Mouse (Mus musculus) G1E-ER4 (cell line): ENCODE results near the gene Khk. TPM values are rescaled to one million over a fixed set of nuclear protein-coding genes. Genes with fewer than 3 reads are reported as not detected.

Experiments
- GATA1 ChIP-seq: IDR thresholded peaks from one replicate; pipeline ENCODE4 v1.8.0; 2012; ENCODE audit warnings: low read length, inconsistent platforms
- polyA plus RNA-seq: library from polyadenylated mRNA; stranded (reverse); fragments of >175 nt; gene quantifications from 2 replicates; pipeline ENCODE4 v1.2.3, GENCODE M21; 2012

Gene Khk
- polyA plus RNA-seq, 1 experiment: 38.7 TPM

DNA sequence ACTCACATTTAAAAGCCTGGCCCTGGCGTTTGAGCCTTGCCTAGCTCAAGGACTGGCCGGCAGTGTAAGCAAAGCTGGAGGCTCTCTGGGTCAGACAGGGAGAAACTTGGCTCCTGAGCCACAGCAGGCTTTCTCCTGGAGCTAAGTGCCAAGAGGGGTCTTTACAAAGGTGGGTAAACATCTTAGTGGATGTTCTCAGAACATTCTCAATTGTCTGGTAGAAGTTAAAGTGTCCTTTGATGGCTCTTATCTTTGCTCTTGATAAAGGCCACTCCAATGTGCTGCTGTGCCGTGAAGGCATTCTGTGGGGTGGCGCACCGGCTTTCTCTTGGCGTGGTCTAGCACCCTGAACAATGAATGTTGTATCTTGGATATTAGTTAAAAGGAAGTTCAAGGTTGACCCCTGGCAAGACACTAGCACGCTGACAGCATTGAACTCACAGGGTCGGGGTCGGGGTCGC lies 1.4 kb downstream of the Khk start:
- TF ChIP-seq GATA1: no peak

DNA sequence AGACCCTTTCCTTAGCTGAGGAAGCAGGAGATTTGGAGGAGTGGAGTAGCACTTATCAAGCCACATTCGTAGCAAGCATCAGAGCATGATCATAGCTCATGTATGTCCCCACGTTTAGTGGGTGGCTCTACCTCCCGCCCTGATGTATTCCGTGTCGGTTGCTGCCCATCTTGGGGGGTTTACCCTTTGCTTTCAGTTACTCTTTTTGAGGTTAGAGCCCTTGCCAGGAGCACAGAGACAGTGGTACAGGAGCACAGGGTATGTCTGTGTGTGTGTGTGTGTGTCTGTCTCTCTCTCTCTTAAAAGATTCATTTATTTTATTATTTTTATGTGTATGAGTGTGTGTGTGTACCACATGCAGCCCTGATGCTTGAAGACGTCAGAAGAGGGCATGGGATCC lies 1.9 kb downstream of the Khk start:
- no peak for TF ChIP-seq GATA1

DNA sequence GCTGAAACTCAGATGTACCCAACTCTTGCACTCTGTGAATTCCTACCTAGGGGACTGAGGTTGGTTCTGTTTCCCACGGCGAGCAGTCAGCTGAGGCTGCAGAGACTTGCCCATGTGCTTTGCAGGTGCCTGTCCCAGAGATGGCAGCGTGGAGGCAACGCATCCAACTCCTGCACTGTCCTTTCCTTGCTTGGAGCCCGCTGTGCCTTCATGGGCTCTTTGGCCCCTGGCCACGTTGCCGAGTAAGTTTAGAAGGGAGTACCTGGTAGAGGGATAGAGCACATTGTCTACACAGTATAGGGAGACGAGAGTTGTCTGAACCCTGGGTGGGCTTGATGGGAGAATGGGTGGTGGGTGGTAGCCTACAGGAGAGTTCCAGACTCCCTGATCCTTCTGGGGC lies 3.4 kb downstream of the Khk start:
- no peak for TF ChIP-seq GATA1

DNA sequence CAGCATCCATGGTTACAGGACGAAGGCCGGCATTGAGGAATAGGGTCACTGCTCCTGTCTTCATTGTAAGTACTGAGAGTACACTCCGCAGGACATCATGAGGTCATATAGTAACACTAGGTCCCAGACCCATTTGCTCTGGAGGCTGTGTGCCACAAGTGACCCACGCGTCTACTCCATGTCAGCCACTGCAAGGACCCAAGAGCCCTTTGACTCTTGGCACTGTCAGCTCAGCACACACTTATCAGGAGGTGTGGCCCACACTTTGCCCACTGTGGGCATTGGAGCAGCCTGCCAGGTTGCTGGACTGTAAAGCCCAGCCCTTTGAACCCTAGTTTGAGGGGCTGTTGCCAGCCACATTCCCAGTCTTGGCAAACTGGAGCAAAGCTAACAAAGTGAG lies 4.0 kb downstream of the Khk start:
- TF ChIP-seq GATA1: no peak

DNA sequence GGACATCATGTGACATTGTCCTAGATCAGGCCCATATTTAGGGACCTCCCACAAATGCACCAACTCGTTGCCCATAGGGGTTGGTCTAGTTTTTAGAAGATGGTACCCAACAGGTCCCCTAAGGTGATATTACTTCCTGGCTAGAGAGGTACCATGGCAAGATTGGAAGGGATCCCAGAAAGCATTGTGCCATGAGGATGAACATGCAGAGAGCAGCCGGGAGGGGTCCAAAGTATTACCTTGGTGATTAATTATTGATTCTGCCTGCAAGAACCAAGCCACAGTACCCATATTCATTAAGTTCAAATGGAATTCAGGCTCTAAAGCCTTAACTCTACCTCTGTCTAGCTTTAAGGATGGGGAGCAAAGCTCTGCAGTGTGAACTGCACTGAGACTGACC lies 4.8 kb downstream of the Khk start:
- no peak for TF ChIP-seq GATA1

DNA sequence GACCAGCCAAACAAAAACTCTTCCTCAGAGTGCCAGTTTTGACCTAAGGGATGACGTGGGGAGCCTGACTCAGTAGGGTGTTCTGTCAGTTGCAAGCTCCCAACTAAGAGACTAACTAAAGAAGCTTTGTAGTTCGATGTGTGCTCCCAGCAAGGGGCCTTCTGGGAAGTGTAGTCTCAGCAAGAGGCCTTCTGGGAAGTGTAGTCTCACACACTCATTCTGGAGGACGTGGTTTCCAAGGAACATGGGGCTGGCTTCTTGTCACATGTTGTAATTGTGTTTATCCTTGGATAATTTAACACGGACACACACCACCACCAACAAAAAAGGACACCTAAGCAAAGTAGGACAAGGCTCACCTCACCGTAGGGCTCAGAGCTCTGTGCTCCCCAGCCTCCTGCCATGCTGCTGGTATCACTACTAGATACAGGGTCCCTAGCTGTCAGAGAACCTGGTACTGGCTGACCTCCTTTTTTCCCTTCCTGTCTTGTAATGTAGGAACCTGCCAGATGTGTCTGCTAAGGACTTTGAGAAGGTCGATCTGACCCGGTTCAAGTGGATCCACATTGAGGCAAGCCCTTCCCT lies 6.8 kb downstream of the Khk start:
- TF ChIP-seq GATA1: no peak

DNA sequence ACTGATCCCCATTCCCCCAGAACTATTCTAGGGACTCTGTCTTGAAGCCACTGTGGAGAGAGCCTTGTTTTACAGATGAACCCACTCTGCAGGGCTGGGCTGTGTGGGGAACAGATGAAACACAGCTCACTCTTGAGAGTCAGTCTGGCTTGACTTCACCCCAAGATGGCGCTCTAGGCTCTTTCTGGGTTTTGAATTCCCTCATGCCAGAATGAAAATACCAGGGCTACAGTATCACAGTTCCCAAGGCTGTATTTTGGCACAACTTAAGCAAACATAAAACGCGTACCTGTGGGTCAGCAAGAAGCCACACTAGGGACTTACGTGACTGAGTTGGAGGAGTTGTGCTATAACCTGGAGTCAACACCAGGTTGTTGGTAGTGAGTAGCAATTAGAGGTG lies 8.9 kb downstream of the Khk start:
- no peak for TF ChIP-seq GATA1

DNA sequence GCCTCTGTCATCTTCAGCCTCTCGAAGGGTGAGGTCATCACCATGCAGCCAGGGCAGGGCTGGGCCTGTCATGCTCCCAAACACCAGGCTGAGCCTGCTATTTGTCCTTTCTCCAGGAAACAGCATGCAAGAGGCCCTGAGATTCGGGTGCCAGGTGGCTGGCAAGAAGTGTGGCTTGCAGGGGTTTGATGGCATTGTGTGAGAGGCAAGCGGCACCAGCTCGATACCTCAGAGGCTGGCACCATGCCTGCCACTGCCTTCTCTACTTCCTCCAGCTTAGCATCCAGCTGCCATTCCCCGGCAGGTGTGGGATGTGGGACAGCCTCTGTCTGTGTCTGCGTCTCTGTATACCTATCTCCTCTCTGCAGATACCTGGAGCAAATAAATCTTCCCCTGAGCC lies 9.6 kb downstream of the Khk start:
- no peak for TF ChIP-seq GATA1

DNA sequence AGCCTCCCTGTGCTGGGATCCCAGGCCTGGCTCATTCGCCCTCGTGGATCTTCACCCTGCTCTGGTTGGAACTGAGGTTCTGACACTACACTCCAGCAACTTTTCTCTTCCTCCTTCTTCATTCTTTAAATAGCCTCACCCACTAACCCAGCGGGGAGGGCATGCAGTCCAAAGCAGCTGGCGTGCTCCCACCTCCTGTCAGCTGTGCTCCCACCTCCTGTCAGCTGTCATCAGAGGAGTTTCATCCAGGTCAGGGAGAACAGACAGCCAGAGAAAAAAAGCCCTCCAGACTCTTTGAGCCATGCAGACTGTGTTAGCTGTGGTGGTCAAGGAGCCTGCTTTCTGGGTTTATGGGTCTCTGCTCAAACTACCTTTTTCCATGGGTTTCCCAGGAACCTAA lies 10.1 kb downstream of the Khk start:
- no peak for TF ChIP-seq GATA1

DNA sequence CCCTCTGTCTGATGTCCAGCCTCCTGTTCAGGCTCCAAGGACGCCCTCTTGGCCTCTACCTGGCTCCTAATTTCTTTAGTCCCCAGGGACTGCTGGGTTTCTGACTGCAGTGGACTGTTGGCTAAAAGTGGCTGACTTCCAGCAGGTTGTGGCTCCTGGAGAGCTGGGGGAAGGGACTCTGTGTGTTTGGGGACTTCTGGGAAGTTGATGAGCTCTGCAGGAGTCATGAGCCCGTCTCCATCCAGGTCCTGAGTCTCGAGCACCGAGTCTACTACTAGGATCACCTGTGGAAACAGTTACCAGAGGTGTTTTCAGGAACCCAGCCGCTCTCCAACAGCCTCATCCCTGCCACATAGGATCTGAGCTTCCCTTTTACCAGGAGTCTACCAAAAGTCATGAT lies 12.5 kb downstream of the Khk start:
- no peak for TF ChIP-seq GATA1

DNA sequence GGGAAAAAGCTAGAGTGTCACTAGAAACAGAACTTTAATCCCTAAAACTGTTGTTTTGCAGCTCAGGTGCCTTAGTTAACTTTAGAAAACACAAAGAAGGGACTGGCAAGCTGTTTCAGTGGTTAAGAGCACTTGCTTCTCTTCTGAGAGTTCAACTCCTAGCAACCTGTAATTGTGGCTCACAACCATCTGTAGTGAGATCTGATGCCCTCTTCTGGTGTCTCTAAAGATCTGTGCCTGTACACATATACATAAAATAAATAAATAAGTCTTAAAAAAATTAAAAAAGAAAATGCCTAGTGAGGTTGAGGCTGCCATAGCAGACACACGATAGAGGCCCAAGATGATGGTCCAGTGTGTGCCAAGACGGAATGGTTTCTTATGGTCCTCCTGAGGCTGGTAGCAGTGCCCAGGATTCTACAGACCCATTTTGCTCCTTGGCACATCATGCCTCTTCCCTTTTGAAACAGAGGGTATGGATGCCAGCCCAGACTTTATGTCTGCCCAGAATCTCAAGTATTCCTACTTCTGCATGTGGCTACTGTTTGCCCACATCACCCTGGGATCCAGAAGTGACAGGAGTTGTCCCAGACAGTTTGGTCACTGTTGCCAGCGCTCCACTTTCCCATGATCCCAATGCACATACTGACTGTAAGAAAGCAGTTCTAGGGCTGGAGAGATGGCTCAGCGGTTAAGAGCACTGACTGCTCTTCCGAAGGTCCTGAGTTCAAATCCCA lies 13.7 kb downstream of the Khk start:
- TF ChIP-seq GATA1: no peak

DNA sequence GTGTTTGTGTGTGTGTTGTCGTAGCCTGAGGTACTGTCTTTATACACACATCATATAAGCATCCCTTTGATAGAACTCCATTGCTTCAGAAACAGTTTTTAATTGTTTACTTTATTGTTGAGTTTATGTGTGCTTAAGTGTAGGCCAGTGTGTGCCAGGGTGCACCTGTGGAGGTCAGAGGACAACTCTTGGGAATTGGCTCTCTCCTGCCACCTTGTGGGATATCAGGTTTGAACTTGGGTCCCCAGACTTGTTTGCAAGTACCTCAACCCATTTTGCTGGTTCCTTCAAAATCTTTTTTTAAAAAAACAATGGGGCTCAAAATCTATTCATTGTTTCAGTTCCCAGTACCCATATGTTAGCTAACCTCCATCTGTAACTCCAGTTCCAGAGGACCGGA lies 21.8 kb downstream of the Khk start:
- no peak for TF ChIP-seq GATA1

DNA sequence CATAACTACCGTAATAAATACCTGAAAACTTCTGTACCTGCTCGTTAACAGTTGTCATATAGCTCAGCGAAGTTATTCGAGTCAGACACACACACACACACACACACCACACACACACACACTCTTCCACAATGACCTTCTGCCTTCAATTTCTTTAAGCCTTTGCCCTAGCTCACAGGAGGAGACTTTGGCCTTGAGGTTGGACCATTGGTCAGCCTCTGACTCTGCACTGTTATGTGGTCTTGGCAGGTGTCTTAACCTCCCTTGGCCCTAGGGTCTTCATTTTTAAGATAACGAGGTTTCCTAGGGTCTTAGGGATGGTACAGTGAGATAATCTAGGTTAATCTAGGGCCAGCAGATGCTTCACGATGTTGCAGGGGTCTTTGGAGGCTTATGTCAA lies 23.1 kb downstream of the Khk start:
- no peak for TF ChIP-seq GATA1

DNA sequence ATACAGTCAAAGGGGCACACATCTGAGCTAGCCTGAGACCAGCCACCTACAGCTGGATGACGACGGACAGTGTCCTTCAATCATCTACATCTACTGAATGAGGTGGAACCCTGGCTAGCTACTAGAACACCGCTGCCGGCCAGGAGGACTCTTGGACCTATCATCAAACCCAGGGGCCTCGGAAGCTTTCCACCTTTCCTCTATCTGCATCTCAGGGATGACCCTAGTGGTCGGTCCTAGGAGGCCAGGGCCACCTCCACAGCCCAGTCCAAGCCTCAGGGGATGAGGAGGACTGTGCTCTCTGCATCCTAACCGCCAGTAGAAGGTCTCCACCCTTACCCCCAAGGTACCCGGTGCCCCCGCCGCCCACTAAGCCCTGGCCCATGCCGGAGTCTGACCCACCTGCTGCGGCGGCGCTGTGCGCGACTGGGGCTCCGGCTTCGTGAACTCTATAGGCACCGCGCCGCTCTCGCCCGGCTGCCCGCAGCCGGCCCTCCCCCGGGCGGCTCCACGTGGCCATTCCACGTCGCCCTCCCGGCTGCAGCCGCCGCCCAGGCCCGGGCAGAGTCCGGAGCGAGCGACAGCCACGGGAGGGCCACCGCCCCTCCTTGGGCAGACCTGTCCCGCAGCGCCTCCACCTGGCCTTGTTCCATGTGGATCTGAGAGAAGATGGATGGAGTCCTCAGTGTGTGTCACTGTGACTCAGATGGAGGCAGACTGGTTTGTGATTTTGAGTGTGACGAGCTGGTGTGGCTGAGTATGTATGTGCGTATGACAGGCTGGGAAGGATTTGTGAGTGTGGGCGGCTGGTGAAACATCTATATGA lies 23.9 kb downstream of the Khk start, which contains the start of gene Cgref1:
Gene Cgref1, minus strand, starts transcription at position 636 of the 826 bp plus-strand sequence.
- TF ChIP-seq GATA1: no peak

DNA sequence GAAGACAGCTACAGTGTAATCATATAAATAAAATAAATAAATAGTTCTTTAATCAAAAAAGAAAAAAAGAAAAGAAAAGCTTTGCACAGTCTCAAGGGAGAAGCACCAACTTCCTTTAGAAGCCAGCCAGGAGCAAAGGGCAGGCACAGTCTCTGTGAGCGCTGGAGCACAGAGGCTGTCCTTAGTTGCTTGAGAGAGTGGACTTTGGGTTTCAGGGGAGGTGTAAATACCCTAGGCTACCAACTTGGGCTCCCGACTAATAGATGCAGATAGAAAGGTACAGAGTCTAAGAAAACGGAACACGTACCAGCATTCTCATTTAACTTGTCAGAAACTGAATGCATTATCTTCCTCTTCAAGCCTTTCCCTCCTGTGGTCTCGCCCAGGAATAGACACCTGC lies 27.4 kb downstream of the Khk start:
- no peak for TF ChIP-seq GATA1

DNA sequence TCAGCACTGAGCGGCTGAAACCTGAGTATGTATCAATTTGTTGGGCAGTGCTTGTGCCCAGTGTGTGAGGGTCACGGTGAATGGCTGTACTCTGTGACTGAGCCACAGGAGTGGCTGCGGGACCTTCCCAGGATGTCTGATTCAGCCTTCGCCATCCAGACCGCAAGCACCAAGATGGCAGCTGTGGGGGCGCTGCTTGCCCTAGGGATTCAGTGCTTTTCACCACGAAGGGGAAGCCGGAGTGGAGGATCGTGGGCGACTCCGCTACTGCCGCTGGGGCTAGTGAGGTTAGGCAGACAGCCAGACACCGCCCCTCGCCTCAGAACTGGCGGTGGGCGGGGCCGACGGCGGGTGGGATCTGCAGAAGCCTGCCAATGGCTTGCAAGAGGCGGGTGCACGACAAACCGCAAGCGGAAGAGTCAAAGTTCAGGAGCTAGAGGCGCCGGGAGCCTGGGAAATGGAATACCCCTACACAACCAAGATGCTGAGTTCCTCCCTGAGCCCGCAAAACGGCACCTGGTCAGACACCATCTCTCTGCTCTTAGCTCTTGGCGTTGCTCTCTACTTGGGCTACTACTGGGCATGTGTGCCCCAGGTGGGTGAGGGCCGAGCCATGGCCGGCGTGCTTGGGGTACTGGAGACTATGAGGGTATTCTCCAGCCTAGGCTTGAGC lies 28.6 kb downstream of the Khk start:
- no peak for TF ChIP-seq GATA1

DNA sequence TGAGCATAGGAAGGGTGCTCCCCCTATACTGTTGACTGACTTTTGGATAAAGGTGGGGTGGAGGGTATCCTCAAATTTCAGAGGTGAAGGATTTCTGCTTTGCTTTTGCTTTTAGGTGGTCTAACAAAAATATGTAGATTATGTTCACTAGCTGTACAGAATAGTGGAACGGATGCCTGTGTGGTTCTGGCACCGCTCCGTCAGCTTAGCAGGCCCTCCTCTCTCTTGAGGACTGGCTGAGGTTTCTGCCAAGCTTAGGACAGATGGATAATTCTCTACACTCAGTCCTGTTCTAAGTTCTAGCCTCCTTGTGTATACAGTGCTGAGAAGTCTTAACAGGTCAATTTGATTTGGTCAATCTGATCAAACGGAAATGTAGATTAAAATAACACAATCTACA lies 29.2 kb downstream of the Khk start:
- no peak for TF ChIP-seq GATA1
